Mouse (Mus musculus): ENCODE data around the gene Caprin1. TPM values are rescaled to one million over a fixed set of nuclear protein-coding genes. Genes with fewer than 3 reads are reported as not detected.

The Caprin1 gene
- total RNA-seq, 2 experiments from 2014 or later: 431 to 443 TPM

DNA sequence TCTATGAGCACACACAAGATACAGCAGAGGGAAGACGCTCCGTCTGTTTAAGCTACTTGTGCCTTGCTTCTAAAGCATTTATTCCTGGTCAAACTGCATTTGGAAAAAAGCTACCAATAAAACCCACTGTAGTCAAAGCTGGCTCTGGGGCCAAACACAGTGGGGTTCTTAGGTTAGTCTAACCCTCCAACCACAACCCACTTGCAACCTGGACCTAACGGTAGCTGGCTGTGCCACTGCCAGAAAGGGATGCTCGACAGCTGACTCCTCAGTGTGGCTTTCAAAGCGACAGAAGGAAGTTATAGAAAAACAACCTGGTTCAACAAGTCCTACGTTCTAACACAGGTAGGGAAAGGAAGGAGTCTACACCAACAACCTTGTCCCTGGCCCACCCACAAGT lies 66.0 kb downstream of the Caprin1 start:
- no peak for DNase-seq (ENCODE audit: low spot score in 2 of 2)

DNA sequence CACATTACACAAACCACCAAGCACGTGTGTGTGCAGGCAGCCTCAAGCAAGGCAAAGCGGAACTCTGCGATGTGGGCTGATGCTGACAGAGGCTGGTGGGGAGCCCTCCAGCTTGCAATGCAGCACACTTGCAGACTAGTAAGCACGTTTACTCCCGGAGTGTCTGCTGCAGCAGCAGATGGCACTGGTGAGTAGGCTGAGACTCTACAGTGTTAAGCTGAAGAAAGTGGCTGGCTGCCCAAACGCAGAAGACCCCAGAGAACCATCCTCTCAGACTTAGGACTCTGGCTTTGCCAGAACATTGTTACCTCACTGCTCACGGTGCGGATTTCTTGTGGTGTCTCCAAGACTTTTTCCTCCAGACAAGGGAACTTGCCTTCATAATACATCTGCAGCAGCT lies 66.5 kb downstream of the Caprin1 start:
- DNase-seq (ENCODE audit: low spot score in 2 of 2): peak in 1 of 2 experiments; percentile 50

DNA sequence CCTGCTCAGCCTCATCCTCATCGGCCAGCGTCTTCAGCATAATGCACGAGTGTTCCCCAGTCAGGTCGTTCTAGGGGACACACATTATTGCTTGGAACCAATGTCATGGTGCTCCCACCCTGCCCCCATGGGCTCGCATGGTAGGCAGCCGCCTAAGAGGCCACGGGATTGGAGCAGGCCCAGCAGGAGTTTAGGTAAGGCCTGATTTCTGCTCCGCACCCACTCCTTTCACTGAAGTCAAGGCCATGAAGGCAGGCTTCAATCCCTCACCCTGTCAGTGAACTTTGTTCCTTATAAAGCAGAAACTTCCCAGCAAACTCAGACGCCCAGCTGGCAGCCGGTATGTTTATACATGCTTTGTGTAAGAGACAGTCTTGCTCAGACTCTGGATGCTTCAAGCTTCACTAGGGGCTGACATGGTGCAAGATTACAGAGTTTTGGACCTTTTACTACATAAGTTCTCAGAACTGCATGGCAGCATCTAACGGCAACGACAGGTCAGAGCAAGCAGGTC lies 69.4 kb downstream of the Caprin1 start:
- DNase-seq (ENCODE audit: low spot score in 2 of 2): no peak

DNA sequence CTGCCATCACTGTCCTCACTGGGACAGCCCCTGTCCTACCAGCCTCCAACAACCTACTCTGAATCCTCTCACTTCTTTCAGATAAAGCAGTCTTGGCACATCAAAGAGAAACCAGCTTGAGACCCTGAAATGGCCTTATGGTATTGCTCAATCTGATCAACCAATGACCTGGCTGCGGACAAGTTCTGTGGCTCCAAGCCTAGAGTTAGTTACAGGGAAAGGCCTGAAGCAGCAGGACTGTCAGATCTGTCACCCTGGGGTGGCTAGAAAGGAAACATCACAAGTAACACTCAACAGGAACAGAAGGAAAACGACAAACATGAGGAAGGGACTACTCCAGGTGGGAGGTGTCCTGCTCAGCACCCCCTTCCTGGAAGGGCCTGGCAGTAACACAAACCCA lies 72.9 kb downstream of the Caprin1 start:
- no peak for DNase-seq (ENCODE audit: low spot score in 2 of 2)

DNA sequence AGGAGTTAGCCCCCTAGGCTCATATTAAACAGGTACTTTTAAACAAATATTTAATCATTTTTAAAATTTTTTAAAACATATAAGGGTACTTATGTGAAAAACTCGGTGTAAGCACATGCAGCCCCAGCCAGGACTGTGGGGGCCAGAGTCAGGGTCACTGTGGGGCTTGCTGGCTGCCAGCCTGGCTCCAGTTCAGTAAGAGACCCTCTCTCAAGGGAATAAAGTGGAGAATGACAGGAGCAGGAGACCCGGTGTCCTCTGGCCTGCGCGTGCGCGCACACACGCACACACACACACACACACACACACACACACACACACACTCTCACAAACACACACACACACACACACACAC lies 78.2 kb downstream of the Caprin1 start:
- DNase-seq (ENCODE audit: low spot score in 2 of 2): no peak

DNA sequence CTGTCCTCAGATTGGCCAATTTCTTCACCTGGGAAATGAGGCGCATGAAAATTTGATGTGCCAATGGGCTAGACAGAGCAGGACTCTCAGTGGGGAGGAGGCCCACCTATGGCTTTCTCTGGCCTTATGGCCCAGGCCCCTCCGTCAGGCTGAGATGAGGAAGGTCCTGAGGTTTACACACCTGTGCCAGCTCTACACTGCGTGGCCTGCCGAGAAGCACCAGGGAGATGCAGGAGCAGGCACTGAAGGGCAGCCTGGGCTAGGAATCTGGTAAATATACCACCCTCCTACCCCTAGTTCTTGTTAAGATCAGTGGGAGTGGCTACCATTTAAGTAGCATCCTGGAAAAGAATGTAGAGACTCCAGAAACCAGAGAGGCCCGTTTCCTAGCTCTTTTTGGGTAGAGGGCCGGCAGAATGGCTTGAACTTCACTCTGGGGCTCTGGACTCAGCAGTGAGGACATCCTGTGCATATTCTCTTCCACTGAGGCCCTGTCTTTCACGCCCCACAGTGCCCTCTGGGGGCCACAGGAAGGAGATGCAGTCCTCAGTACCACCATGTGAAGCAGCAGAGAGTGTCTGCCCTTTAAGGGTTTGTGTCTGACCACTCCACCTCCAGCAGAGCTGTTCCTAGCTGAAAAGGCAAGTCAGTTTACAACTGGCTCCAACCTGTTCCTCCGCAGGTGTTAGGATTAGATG lies 78.7 kb downstream of the Caprin1 start:
- DNase-seq (ENCODE audit: low spot score in 2 of 2): peak; percentile 79 to 82

DNA sequence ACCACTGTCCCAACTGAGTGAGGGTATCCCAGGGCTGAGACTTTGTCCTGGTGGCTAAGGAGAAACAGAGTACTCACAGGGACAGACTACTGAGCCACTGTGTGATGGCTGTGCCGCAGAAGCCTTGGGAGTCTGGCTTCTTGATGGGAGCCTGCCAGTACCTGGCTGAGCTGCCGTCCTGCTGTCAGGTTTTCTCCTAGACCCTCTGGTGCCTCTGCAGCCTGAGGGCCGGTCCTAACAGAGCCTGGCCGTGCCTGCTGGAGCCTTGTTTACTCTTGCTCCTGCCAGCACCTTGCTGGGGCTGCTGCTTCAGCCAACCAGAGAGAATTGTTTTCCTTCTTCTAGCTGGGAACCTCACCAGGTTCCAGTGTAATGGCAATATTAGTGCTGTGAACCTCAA lies 83.0 kb downstream of the Caprin1 start:
- DNase-seq (ENCODE audit: low spot score in 2 of 2): no peak

DNA sequence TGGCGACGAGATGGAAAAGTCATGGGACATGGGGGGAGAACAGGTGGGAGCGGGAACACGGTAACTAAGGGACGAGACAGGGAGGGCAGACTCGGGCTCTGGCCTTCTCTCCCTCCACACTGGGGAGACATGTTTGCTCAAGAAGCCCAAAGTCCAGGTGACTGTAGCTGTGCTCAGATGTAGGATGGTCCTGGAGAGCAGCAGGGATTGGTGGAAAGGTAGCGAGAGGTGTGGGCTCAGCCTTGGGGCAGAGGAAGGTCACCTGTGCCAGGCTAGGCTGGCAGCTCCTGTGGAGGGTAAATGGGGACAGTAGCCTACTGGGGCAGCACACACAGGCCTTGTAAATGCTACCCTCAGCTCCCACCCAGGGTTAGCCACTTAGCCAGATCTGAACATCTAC lies 83.6 kb downstream of the Caprin1 start:
- DNase-seq (ENCODE audit: low spot score in 2 of 2): no peak

Small RNA genes within 50 kb of the gene (microRNA-seq; reads per million reads assigned to microRNA genes)
- gene Gm22757: 0 reads per million in 2 experiments
- gene Gm22761: 0 reads per million in 2 experiments

Other genes with a start within 250 kb of the Caprin1 start
- 10 to 100 TPM; 13.8 to 14.4 TPM for gene Abtb2, start 231.3 kb downstream of the Caprin1 start, total RNA-seq (2021)
- 10 to 100 TPM; 35.5 to 35.8 TPM for gene Nat10, start 36.4 kb downstream of the Caprin1 start, total RNA-seq (2021)
- 10 to 100 TPM; 22.8 to 30.3 TPM for gene Lmo2, start 160.3 kb upstream of the Caprin1 start, total RNA-seq (2021)
- gene Fbxo3, start 230.1 kb upstream of the Caprin1 start, total RNA-seq (2021): 10 to 100 TPM; 44.7 to 45.6 TPM
- gene 4931422A03Rik, start 230.7 kb upstream of the Caprin1 start, total RNA-seq (2021): not detected

All from layer of hippocampus, postnatal 10 days (tissue).